Mouse (Mus musculus) kidney, adult 2 months (tissue): Measurements from ENCODE around the gene Zrsr2.

Experiments
- CTCF ChIP-seq: fragments of 200-500 bp; conservative IDR thresholded peaks from 2 replicates; pipeline ENCODE4 v1.5.1; 2011; ENCODE audit warnings: low read depth, mild to moderate bottlenecking, control low read depth, low read length, moderate library complexity, mixed read lengths; ENCODE audit not compliant: insufficient read depth, insufficient read length
- POLR2A ChIP-seq: fragments of 200-500 bp; IDR thresholded peaks from one replicate; pipeline ENCODE4 v1.6.1; 2011; ENCODE audit warnings: low read depth, low read length, control low read depth

GRCm38 (mm10) chrX:163934731-163935130 is 23.7 kb downstream of the Zrsr2 start:
- TF ChIP-seq CTCF (no peak), POLR2A (no peak)
